23 mouse cellular contexts compared by ENCODE assay signal in genomic region chr4:62683148-62683547, GRCm38 (mm10).
"Had no signal": no experiment of that assay in that cellular context is flagged by ENCODE, and none has a peak within 500 bp of the region (broad histone marks: within the 10 kb centered on the region; RNA-seq: fewer than 3 reads in every experiment).

No protein-coding gene starts in this region.

- DNase-seq: kidney, postnatal 25 days; layer of hippocampus, adult 9-11 months; liver; lung, adult 18-20 months; lung, postnatal 10 days; lung, postnatal 36 days; retina, postnatal 1 day; right cerebral cortex, postnatal 25 days; spleen, adult 18-20 months; thymus, postnatal 25 days had no signal

- H3K9ac ChIP-seq: limb, embryonic 12.5 days; liver, embryonic 12.5 days; liver, embryonic 15.5 days; lung, embryonic 15.5 days; midbrain, embryonic 13.5 days; neural tube, embryonic 13.5 days; stomach, embryonic 15.5 days had no signal

- H3K9me3 ChIP-seq: limb, embryonic 12.5 days; liver, embryonic 12.5 days; liver, embryonic 15.5 days; lung, embryonic 15.5 days; megakaryocyte, embryonic 14.5 days; midbrain, embryonic 10.5 days; midbrain, embryonic 13.5 days; neural tube, embryonic 13.5 days; stomach, embryonic 15.5 days had no signal

- H3K36me3 ChIP-seq: liver, embryonic 12.5 days; liver, embryonic 15.5 days; stomach, embryonic 15.5 days had no signal

- H3K4me2 ChIP-seq: limb, embryonic 12.5 days; liver, embryonic 12.5 days; liver, embryonic 15.5 days; lung, embryonic 15.5 days; midbrain, embryonic 13.5 days; neural tube, embryonic 13.5 days; stomach, embryonic 15.5 days had no signal

- H3K27ac ChIP-seq: kidney, postnatal 0 days; layer of hippocampus, adult 2 months; limb, embryonic 12.5 days; liver, embryonic 12.5 days; liver, embryonic 15.5 days; lung, embryonic 15.5 days; midbrain, embryonic 10.5 days; midbrain, embryonic 13.5 days; neural tube, embryonic 13.5 days; stomach, embryonic 15.5 days had no signal

- H3K27me3 ChIP-seq: limb, embryonic 12.5 days; liver, embryonic 12.5 days; liver, embryonic 15.5 days; lung, embryonic 15.5 days; midbrain, embryonic 13.5 days; neural tube, embryonic 13.5 days; stomach, embryonic 15.5 days had no signal

- ATAC-seq: liver, embryonic 12.5 days; midbrain, embryonic 13.5 days; midbrain, embryonic 16.5 days had no signal

- H3K4me3 ChIP-seq: layer of hippocampus, adult 2 months; limb, embryonic 12.5 days; liver, embryonic 12.5 days; liver, embryonic 15.5 days; lung, embryonic 15.5 days; megakaryocyte, embryonic 14.5 days; midbrain, embryonic 10.5 days; midbrain, embryonic 13.5 days; myocyte; neural tube, embryonic 13.5 days; stomach, embryonic 15.5 days had no signal
